Mouse (Mus musculus): Measurements from ENCODE around the gene Llcfc1. TPM values are rescaled to one million over a fixed set of nuclear protein-coding genes. Genes with fewer than 3 reads are reported as not detected.

The Llcfc1 gene
- polyA plus RNA-seq, 1 experiment from 2014 or later: not detected

- no peak for ATAC-seq (ENCODE audit: low FRiP score, low read depth)
- no peak overlapping the region for H3K9ac ChIP-seq
- H3K4me2 ChIP-seq: no peak overlapping the region
- no peaks in the 10 kb centered on the region for H3K36me3 ChIP-seq
- H3K27me3 ChIP-seq: no peaks in the 10 kb centered on the region
- H3K9me3 ChIP-seq: no peaks in the 10 kb centered on the region
- H3K27ac ChIP-seq (replicated peaks): no peak overlapping the region
- H3K4me3 ChIP-seq: no peak overlapping the region
- WGBS: 91% methylated on average over 7 of the region's 7 CpGs
- H3K4me1 ChIP-seq (replicated peaks): no peaks in the 10 kb centered on the region
These were observed 22.0 kb downstream of the Llcfc1 start for GRCm38 (mm10) chr6:41706275-41706674.

GRCm38 (mm10) chr6:41710281-41710680 is 26.1 kb downstream of the Llcfc1 start:
- Histone ChIP-seq H3K4me2 (no peak overlapping the region), H3K27me3 (no peaks in the 10 kb centered on the region), H3K4me3 (no peak overlapping the region), H3K9ac (no peak overlapping the region), H3K27ac (replicated peaks) (no peak overlapping the region), H3K4me1 (replicated peaks) (no peaks in the 10 kb centered on the region), H3K36me3 (no peaks in the 10 kb centered on the region), H3K9me3 (no peaks in the 10 kb centered on the region)
- WGBS: 88% methylated on average over 1 of the region's 1 CpGs
- no peak for ATAC-seq (ENCODE audit: low FRiP score, low read depth)

- no peak for ATAC-seq (ENCODE audit: low FRiP score, low read depth)
- Histone ChIP-seq H3K27me3 (no peaks in the 10 kb centered on the region), H3K4me3 (no peak overlapping the region), H3K9me3 (no peaks in the 10 kb centered on the region), H3K4me1 (replicated peaks) (no peaks in the 10 kb centered on the region), H3K36me3 (no peaks in the 10 kb centered on the region), H3K9ac (no peak overlapping the region), H3K4me2 (no peak overlapping the region), H3K27ac (replicated peaks) (no peak overlapping the region)
- WGBS: 93% methylated on average over 2 of the region's 2 CpGs
These were observed 37.2 kb downstream of the Llcfc1 start for GRCm38 (mm10) chr6:41721430-41721829.

GRCm38 (mm10) chr6:41727989-41728609 is 43.9 kb downstream of the Llcfc1 start:
- ATAC-seq (ENCODE audit: low FRiP score, low read depth): no peak
- H3K9me3 ChIP-seq: no peaks in the 10 kb centered on the region
- 78% methylated on average over 1 of the region's 1 CpGs for WGBS

GRCm38 (mm10) chr6:41734719-41735470 is 50.7 kb downstream of the Llcfc1 start:
- H3K4me1 ChIP-seq (replicated peaks): no peaks in the 10 kb centered on the region

More at GRCm38 (mm10) chr6:41727989-41728609, 43.9 kb downstream of the Llcfc1 start:
- no peak overlapping the region for H3K4me3 ChIP-seq
- no peaks in the 10 kb centered on the region for H3K27me3 ChIP-seq
- H3K36me3 ChIP-seq: no peaks in the 10 kb centered on the region
- no peak overlapping the region for H3K4me2 ChIP-seq
- H3K27ac ChIP-seq (replicated peaks): no peak overlapping the region
- H3K4me1 ChIP-seq (replicated peaks): no peaks in the 10 kb centered on the region
- H3K9ac ChIP-seq: no peak overlapping the region

More at GRCm38 (mm10) chr6:41734719-41735470, 50.7 kb downstream of the Llcfc1 start:
- no peak for ATAC-seq (ENCODE audit: low FRiP score, low read depth)
- Histone ChIP-seq H3K36me3 (no peaks in the 10 kb centered on the region), H3K4me3 (no peak overlapping the region), H3K27me3 (no peaks in the 10 kb centered on the region), H3K4me2 (no peak overlapping the region), H3K9me3 (no peaks in the 10 kb centered on the region), H3K9ac (no peak overlapping the region), H3K27ac (replicated peaks) (no peak overlapping the region)
- WGBS: 92% methylated on average over 5 of the region's 5 CpGs

Other genes with a start within 250 kb of the Llcfc1 start
- gene Gm10334, start 238.3 kb upstream of the Llcfc1 start, polyA plus RNA-seq (2015; fragmentation: Nextera tagmentation; extraction: Ambion mirVana): not detected in 2 replicates
- not detected in 2 replicates for gene Prss1, start 225.5 kb upstream of the Llcfc1 start, polyA plus RNA-seq (2015; fragmentation: Nextera tagmentation; extraction: Ambion mirVana)
- not detected in 2 replicates for gene Prss2, start 162.6 kb upstream of the Llcfc1 start, polyA plus RNA-seq (2015; fragmentation: Nextera tagmentation; extraction: Ambion mirVana)
- gene Ephb6, start 78.9 kb upstream of the Llcfc1 start, polyA plus RNA-seq (2015; fragmentation: Nextera tagmentation; extraction: Ambion mirVana): 40.1 and 44.4 TPM in 2 replicates
- gene Trpv6, start 48.0 kb upstream of the Llcfc1 start, polyA plus RNA-seq (2015; fragmentation: Nextera tagmentation; extraction: Ambion mirVana): 0.80 and 0.92 TPM in 2 replicates
- not detected in 2 replicates for gene Trpv5, start 3.7 kb upstream of the Llcfc1 start, polyA plus RNA-seq (2015; fragmentation: Nextera tagmentation; extraction: Ambion mirVana)
- 0.22 and 0.78 TPM in 2 replicates for gene Kel, start 19.9 kb downstream of the Llcfc1 start, polyA plus RNA-seq (2015; fragmentation: Nextera tagmentation; extraction: Ambion mirVana)
- gene Olfr459, start 90.7 kb downstream of the Llcfc1 start, polyA plus RNA-seq (2015; fragmentation: Nextera tagmentation; extraction: Ambion mirVana): not detected in 2 replicates
- gene Pip, start 163.1 kb downstream of the Llcfc1 start, polyA plus RNA-seq (2015; fragmentation: Nextera tagmentation; extraction: Ambion mirVana): not detected in 2 replicates
- gene Sval2, start 168.6 kb downstream of the Llcfc1 start, polyA plus RNA-seq (2015; fragmentation: Nextera tagmentation; extraction: Ambion mirVana): not detected in 2 replicates